Mouse (Mus musculus) granulocyte monocyte progenitor cell, adult 5-6 weeks (primary cell): ENCODE measurements at regions not wholly inside any gene's neighbourhood (a gene's known extent, or its start where the extent isn't known, plus 50 kb on each side); places are given as distances from the start of the nearest gene placed in this dataset.

Source experiments
- ATAC-seq: replicated peaks from 2 replicates; pipeline ENCODE4 v1.8.0; 2016; ENCODE audit warnings: mild to moderate bottlenecking, moderate TSS enrichment, inconsistent platforms; ENCODE audit not compliant: poor library complexity, severe bottlenecking

DNA sequence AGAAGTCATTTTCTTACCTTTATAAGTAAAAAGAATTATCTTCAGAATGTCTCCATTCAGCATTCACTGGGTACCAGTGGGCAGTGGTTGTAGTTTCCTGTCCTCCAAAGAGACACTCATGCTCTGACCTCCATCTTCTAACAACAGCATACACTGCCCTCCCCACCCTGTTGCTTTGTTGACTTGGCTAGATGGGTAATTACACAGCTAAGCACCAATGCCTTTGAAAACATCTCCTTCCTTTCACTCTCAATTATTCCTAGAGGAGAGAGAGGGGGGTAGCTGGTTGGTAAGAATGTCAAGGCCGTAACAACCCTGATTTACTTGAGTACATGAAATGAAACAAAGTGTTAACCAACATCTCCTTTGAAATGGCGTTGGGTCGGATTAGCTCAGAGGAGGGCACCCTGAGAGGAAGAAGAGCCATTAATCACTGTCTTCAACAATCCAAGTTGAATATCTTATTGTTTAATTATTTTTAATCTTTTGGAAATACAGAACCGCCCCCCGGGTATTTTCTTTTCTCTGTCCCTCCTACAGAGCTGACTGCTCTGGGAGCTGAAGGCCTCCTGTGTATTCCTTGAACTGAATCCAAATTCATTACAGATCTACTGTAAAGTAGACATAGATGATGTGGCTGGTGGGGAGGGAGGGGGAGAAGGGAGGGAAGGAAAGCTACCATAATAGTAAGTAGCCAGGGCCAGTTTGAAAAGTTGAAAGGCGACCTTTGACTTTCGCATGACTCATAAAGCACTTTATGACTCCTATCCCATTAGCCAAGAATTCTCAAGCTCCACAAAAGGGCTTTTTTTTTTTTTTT, 302.9 kb downstream of the Pik3r1 start:
- no peak for ATAC-seq

DNA sequence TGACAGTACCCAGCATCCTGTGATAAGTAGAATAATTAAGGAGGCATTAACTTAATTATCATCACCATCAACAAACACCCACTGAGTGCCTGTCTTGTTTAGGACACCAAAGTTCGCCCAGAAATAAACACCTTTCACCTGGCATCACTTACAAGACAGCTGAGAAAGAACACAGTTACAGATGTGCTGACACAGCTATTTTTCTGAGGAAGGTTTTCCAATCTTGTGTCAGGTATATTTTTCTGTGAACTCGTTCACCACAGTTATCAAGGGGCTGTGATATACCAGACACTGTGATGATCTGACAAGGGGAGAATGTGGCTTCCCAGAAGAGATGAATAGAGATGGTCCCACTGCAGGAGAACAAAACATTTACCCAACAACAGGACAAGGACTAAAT, 311.1 kb downstream of the Pik3r1 start:
- no peak for ATAC-seq

GRCm38 (mm10) chr13:101454276-101454675, 313.7 kb downstream of the Pik3r1 start:
- no peak for ATAC-seq

DNA sequence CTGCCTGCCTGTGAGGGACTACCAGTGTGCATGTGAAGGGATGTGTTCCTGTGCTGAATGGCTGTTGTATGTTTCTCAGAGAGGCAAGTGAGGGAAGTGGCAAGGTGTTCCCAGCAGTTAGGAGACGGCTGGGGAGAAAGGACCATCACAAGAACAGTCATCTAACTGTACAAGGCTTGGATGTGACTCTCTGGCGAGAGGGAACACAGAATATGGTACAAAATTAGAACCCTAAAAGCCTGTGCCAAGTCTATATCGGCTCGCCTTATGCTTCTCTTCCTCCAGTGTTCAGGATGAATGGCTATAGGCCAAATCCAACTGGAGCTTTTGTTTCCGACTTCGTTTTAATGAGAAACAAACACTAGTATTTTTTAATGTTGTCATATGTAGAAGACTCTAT, 317.5 kb downstream of the Pik3r1 start:
- ATAC-seq = no peak

GRCm38 (mm10) chr13:101439517-101439916, 328.5 kb downstream of the Pik3r1 start:
- ATAC-seq = no peak

- no peak for ATAC-seq
Measured at GRCm38 (mm10) chr13:101439041-101439440, 329.0 kb downstream of the Pik3r1 start.

- no peak for ATAC-seq
Measured at GRCm38 (mm10) chr13:101433162-101433561, 334.9 kb downstream of the Pik3r1 start.

- ATAC-seq = no peak
Measured at GRCm38 (mm10) chr13:101427426-101428221, 340.4 kb downstream of the Pik3r1 start.

- ATAC-seq = no peak
Measured at GRCm38 (mm10) chr13:101426461-101426860, 341.6 kb downstream of the Pik3r1 start.

DNA sequence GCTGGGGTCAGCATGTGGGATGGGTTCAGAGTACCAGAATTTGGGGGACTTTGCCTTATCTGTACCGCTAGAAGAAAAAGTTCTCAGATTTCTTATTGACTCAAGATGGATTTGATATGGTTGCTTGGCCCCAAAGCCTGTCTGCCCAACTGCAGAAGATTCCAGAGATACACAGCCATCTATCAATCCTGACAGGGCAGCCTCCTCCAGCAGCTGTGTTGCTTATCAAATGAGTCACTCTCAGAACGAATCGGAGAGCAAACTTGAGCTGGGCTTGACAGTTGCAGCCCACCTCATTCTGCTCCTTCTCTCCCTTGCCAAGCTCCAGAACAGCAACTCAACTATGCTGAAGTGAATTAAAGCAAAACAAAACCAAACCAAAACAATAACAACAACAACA, 345.9 kb downstream of the Pik3r1 start:
- no peak for ATAC-seq

DNA sequence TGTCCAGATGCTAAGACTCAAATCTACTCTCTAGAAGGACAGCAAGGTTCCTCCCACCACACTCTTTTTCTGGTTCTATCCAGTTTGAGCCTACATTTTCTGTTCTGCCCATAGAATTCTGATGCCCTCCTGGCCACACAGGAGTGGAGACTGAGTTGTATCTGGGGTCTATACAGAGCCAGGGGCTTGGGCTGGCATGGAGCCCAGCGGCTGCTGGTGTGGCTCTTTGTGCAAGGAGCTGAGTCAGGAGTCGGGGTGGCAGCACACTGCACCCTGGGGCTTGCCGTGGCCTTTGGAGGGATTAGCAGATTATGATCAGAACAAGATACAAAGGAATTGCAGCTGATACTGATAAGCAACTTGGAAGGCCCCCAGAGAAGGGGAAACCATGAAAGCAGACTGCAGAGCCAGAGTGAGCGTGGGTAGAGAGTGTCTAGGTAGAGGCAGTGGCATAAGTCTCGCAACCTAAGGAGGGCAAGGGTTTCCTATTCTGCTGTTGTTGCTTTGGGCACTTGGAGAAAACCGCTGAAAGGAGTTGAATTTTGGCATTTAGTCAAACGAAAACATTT, 348.5 kb downstream of the Pik3r1 start:
- ATAC-seq = no peak

DNA sequence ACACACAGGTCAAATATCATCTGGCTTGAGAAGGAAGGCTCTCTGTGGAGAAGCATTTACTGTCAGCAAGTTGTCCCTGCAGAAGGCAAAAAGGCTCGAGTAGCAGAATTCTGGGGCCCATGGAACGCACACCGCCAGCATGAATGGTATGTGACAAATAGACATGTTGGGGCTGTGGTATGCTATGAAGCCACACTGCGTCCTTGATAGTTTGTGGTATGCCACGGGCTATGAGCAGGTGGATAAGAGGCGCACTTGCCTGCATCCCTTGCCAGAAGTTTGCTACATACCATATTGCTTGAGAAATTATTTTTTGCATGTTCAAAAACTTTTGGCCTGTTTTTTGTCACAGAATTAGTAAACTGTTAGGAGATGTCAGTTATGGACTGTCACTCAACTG, 349.7 kb downstream of the Pik3r1 start:
- ATAC-seq = no peak

DNA sequence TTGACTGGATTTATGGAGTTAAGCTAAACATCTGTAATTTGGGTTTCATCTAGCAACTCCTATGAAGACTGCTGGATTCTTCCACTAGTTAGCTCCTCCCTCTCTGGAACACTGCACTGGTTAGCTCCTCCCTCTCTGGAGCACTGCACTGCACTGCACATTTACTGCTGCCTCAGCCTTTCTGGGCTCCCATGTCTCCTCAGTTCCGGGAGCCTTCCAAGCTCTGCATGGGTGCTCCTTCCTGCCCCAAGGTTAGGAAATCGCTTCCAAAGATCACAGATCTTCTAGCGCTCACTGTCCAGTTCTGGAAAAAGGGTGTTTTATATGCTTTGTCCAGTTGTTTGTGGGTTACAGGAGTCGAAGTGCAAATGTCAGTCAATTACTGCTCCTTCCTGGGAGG, 359.1 kb downstream of the Pik3r1 start:
- ATAC-seq = no peak

- ATAC-seq = no peak
Measured at GRCm38 (mm10) chr13:101407633-101408032, 360.4 kb downstream of the Pik3r1 start.

DNA sequence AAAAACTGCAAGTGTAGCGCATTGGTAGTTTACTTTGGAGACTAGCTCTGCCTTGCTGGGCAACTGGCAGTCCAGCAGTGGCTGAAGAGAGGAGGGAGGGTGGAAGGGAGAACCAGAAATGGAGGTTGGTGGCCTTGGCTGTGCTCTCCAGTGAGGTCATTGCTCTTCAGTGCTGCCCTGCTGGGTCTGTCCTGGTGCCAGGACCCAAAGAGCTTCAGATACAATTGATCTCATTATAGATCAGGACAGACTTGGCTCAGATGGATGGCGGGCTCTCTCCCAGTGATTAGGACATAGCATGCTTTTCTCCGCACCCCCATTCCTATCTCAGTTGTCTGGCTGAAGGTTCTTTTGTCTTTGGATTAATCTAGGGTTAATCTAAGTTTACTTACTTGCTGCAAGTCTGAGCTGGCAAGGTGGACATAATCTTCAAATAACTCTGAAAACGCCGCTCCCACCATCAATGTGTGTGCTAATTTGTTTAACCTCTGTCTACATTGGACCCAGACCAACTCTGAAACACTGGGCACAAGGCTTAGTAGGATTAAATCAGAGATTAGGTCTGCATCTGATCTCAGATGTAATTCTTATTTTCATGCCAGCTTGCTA, 394.3 kb downstream of the Pik3r1 start:
- no peak for ATAC-seq

GRCm38 (mm10) chr13:101371906-101372305, 396.1 kb downstream of the Pik3r1 start:
- no peak for ATAC-seq

GRCm38 (mm10) chr13:101368170-101368569, 399.8 kb downstream of the Pik3r1 start:
- ATAC-seq = no peak

- no peak for ATAC-seq
Measured at GRCm38 (mm10) chr13:101355363-101355762, 412.7 kb downstream of the Pik3r1 start.

- no peak for ATAC-seq
Measured at GRCm38 (mm10) chr13:101351123-101351522, 416.9 kb downstream of the Pik3r1 start.

GRCm38 (mm10) chr13:101349354-101349753, 418.7 kb downstream of the Pik3r1 start:
- ATAC-seq = no peak
